In genomic region chr10:59967309-59967942, GRCm38 (mm10) we compare ENCODE assay signal across 10 mouse cellular contexts. TPM values are rescaled to one million over a fixed set of nuclear protein-coding genes. Genes with fewer than 3 reads are reported as not detected.
DNase-seq lines count a peak whose midpoint lies in the region; ATAC-seq and TF ChIP-seq lines count a peak whose summit lies in the region.
"Had no signal": no experiment of that assay in that cellular context is flagged by ENCODE, and none has a peak within 500 bp of the region (broad histone marks: within the 10 kb centered on the region; RNA-seq: fewer than 3 reads in every experiment).

No protein-coding gene starts in this region.

- H3K36me3 ChIP-seq in midbrain, postnatal 0 days (ENCODE audit: insufficient read depth, low read length): no peaks in the 10 kb centered on the region
- H3K36me3 ChIP-seq in midbrain, embryonic 16.5 days (ENCODE audit: control insufficient read depth, insufficient read depth, low read length): no peaks in the 10 kb centered on the region
- no peaks in the 10 kb centered on the region for H3K36me3 ChIP-seq in heart, embryonic 15.5 days
- no peaks in the 10 kb centered on the region for H3K36me3 ChIP-seq in limb, embryonic 15.5 days
- no peaks in the 10 kb centered on the region for H3K36me3 ChIP-seq in forebrain, postnatal 0 days (ENCODE audit: insufficient read depth)
- no peaks in the 10 kb centered on the region for H3K36me3 ChIP-seq in forebrain, embryonic 11.5 days (ENCODE audit: control insufficient read depth, insufficient read depth, low read length)

- H3K27ac ChIP-seq in midbrain, postnatal 0 days (ENCODE audit: low read depth, low read length): 0 out of 2 replicates have a peak overlapping the region, but pooled peaks have one; percentile 7
- H3K27ac ChIP-seq in midbrain, embryonic 16.5 days (ENCODE audit: low read length): no peak overlapping the region
- peak overlapping the region; percentile 48 for H3K27ac ChIP-seq in heart, embryonic 15.5 days
- H3K27ac ChIP-seq in limb, embryonic 15.5 days: peak overlapping the region; percentile 95; the same call in 1 of the 2 replicates
- no peak overlapping the region for H3K27ac ChIP-seq in forebrain, postnatal 0 days (ENCODE audit: low read depth, low read length)
- H3K27ac ChIP-seq in forebrain, embryonic 11.5 days (ENCODE audit: low read depth, low read length): no peak overlapping the region
- H3K27ac ChIP-seq: kidney, postnatal 0 days had no signal

- no peaks in the 10 kb centered on the region for H3K27me3 ChIP-seq in midbrain, postnatal 0 days (ENCODE audit: insufficient read depth, low read length)
- no peaks in the 10 kb centered on the region for H3K27me3 ChIP-seq in midbrain, embryonic 16.5 days (ENCODE audit: control insufficient read depth, insufficient read depth, low read depth, low read length)
- no peaks in the 10 kb centered on the region for H3K27me3 ChIP-seq in heart, embryonic 15.5 days
- H3K27me3 ChIP-seq in limb, embryonic 15.5 days: no peaks in the 10 kb centered on the region
- no peaks in the 10 kb centered on the region for H3K27me3 ChIP-seq in forebrain, postnatal 0 days (ENCODE audit: insufficient read depth, low read length)
- H3K27me3 ChIP-seq in forebrain, embryonic 11.5 days (ENCODE audit: control insufficient read depth, insufficient read depth, low read length): no peaks in the 10 kb centered on the region

- H3K4me3 ChIP-seq in midbrain, postnatal 0 days (ENCODE audit: low read depth, low read length): no peak overlapping the region
- H3K4me3 ChIP-seq in midbrain, embryonic 16.5 days (ENCODE audit: low read depth, low read length): no peak overlapping the region
- H3K4me3 ChIP-seq in heart, embryonic 15.5 days: no peak overlapping the region
- H3K4me3 ChIP-seq in limb, embryonic 15.5 days: no peak overlapping the region
- H3K4me3 ChIP-seq in forebrain, postnatal 0 days (ENCODE audit: low read depth, low read length): no peak overlapping the region
- no peak overlapping the region for H3K4me3 ChIP-seq in forebrain, embryonic 11.5 days (ENCODE audit: low read depth, low read length)
- H3K4me3 ChIP-seq: erythroblast, embryonic 14.5 days had no signal

- H3K9me3 ChIP-seq in midbrain, postnatal 0 days (ENCODE audit: low read length): no peaks in the 10 kb centered on the region
- H3K9me3 ChIP-seq in midbrain, embryonic 16.5 days (replicated peaks; ENCODE audit: control insufficient read depth, low read length, poor library complexity, severe bottlenecking): no peaks in the 10 kb centered on the region
- H3K9me3 ChIP-seq in heart, embryonic 15.5 days (replicated peaks): no peaks in the 10 kb centered on the region
- no peaks in the 10 kb centered on the region for H3K9me3 ChIP-seq in limb, embryonic 15.5 days
- H3K9me3 ChIP-seq in forebrain, postnatal 0 days (ENCODE audit: low read length): no peaks in the 10 kb centered on the region
- H3K9me3 ChIP-seq in forebrain, embryonic 11.5 days (ENCODE audit: control insufficient read depth, low read length): no peaks in the 10 kb centered on the region

- H3K9ac ChIP-seq in midbrain, postnatal 0 days (replicated peaks; ENCODE audit: low read length, poor library complexity, severe bottlenecking): no peak overlapping the region
- no peak overlapping the region for H3K9ac ChIP-seq in midbrain, embryonic 16.5 days (ENCODE audit: low read depth, low read length)
- no peak overlapping the region for H3K9ac ChIP-seq in heart, embryonic 15.5 days
- H3K9ac ChIP-seq in limb, embryonic 15.5 days: no peak overlapping the region
- H3K9ac ChIP-seq in forebrain, postnatal 0 days: no peak overlapping the region
- H3K9ac ChIP-seq in forebrain, embryonic 11.5 days (ENCODE audit: low read length): no peak overlapping the region

- ATAC-seq in midbrain, postnatal 0 days (ENCODE audit: low FRiP score): no peak
- no peak for ATAC-seq in midbrain, embryonic 16.5 days
- no peak for ATAC-seq in heart, embryonic 15.5 days (replicated peaks; ENCODE audit: insufficient number of reproducible peaks, insufficient read depth, low FRiP score, low read depth)
- no peak for ATAC-seq in limb, embryonic 15.5 days (ENCODE audit: insufficient number of reproducible peaks, low FRiP score, low TSS enrichment, low read depth)
- no peak for ATAC-seq in forebrain, postnatal 0 days
- no peak for ATAC-seq in forebrain, embryonic 11.5 days (replicated peaks; ENCODE audit: low FRiP score)

- WGBS in midbrain, postnatal 0 days: 82% methylated on average over 6 of the region's 6 CpGs
- 83% methylated on average over 6 of the region's 6 CpGs for WGBS in midbrain, embryonic 16.5 days
- WGBS in heart, embryonic 15.5 days: 59% methylated on average over 6 of the region's 6 CpGs
- 63% methylated on average over 6 of the region's 6 CpGs for WGBS in limb, embryonic 15.5 days
- 71% methylated on average over 6 of the region's 6 CpGs for WGBS in forebrain, postnatal 0 days
- 88% methylated on average over 6 of the region's 6 CpGs for WGBS in forebrain, embryonic 11.5 days

- no peak for TF ChIP-seq CTCF in midbrain, postnatal 0 days (IDR thresholded peaks at IDR 0.05)
- TF ChIP-seq CTCF in forebrain, postnatal 0 days (IDR thresholded peaks at IDR 0.05; ENCODE audit: low read depth): no peak

- H3K4me2 ChIP-seq in midbrain, postnatal 0 days (ENCODE audit: low read depth, low read length, poor library complexity, severe bottlenecking): no peak overlapping the region
- no peak overlapping the region for H3K4me2 ChIP-seq in midbrain, embryonic 16.5 days (ENCODE audit: low read length)
- H3K4me2 ChIP-seq in heart, embryonic 15.5 days: no peak overlapping the region
- H3K4me2 ChIP-seq in limb, embryonic 15.5 days: no peak overlapping the region
- H3K4me2 ChIP-seq in forebrain, postnatal 0 days (ENCODE audit: low read depth): no peak overlapping the region
- H3K4me2 ChIP-seq in forebrain, embryonic 11.5 days (ENCODE audit: low read depth, low read length, severe bottlenecking): no peak overlapping the region

- H3K4me1 ChIP-seq in midbrain, postnatal 0 days (ENCODE audit: insufficient read depth, low read length): peaks cover 7% of the 10 kb centered on the region; the same call in 1 of the 2 replicates
- H3K4me1 ChIP-seq in midbrain, embryonic 16.5 days (ENCODE audit: control insufficient read depth, insufficient read depth, low read length): peaks cover 17% of the 10 kb centered on the region
- peaks cover 63% of the 10 kb centered on the region for H3K4me1 ChIP-seq in heart, embryonic 15.5 days (replicated peaks)
- H3K4me1 ChIP-seq in limb, embryonic 15.5 days: peaks cover 59% of the 10 kb centered on the region
- H3K4me1 ChIP-seq in forebrain, postnatal 0 days (ENCODE audit: insufficient read depth): peaks cover 19% of the 10 kb centered on the region; the same call in 1 of the 2 replicates
- H3K4me1 ChIP-seq in forebrain, embryonic 11.5 days (replicated peaks; ENCODE audit: control insufficient read depth, insufficient read depth, low read length): peaks cover 19% of the 10 kb centered on the region

- peak; percentile 74 to 88 for DNase-seq in adrenal gland, adult (ENCODE audit: inconsistent age in 2 of 2, low spot score in 1 of 2)
- no peak for DNase-seq in adrenal gland, adult 8-10 months
- no peak for DNase-seq in midbrain, postnatal 0 days (ENCODE audit: low spot score)
- no peak for DNase-seq in forebrain, postnatal 0 days
- DNase-seq in forebrain, embryonic 11.5 days (ENCODE audit: low spot score): no peak

RNA-seq across cellular contexts. Expression of gene Ddit4, which starts 15.8 kb away (rescaled TPM):
- total RNA-seq in adrenal gland, adult 8-10 months (2022): 10 to 100 TPM; 27.9 to 91.5 (median 34.7) TPM
- total RNA-seq in midbrain, postnatal 0 days (2014; rRNA removed): 56.6 and 57.5 TPM in 2 replicates
- 43.4 and 43.6 TPM in 2 replicates for polyA plus RNA-seq in midbrain, postnatal 0 days (2015; fragmentation: Nextera tagmentation; extraction: Ambion mirVana)
- polyA plus RNA-seq in midbrain, embryonic 16.5 days (2015; fragmentation: Nextera tagmentation; extraction: Ambion mirVana): 52.7 and 66.3 TPM in 2 replicates
- 22.7 and 33.4 TPM in 2 replicates for polyA plus RNA-seq in heart, embryonic 15.5 days (2015; fragmentation: Nextera tagmentation; extraction: Ambion mirVana)
- polyA plus RNA-seq in limb, embryonic 15.5 days (2015; fragmentation: Nextera tagmentation; extraction: Ambion mirVana): 63.6 and 77.1 TPM in 2 replicates
- total RNA-seq in forebrain, postnatal 0 days (2014; rRNA removed): 40.0 and 40.7 TPM in 2 replicates
- polyA plus RNA-seq in forebrain, postnatal 0 days (2015; fragmentation: Nextera tagmentation; extraction: Ambion mirVana): 52.9 and 57.8 TPM in 2 replicates
- polyA plus RNA-seq in forebrain, embryonic 11.5 days (2014; fragmentation: Nextera tagmentation; extraction: Ambion mirVana): 7.4 and 9.5 TPM in 2 replicates

RNA-seq across cellular contexts. Expression of gene Ascc1, which starts 35.2 kb away (rescaled TPM):
- 10 to 100 TPM; 32.6 to 37.8 (median 35.5) TPM for total RNA-seq in adrenal gland, adult 8-10 months (2022)
- total RNA-seq in midbrain, postnatal 0 days (2014; rRNA removed): 12.3 and 13.5 TPM in 2 replicates
- 50.1 TPM in 2 replicates for polyA plus RNA-seq in midbrain, postnatal 0 days (2015; fragmentation: Nextera tagmentation; extraction: Ambion mirVana)
- polyA plus RNA-seq in midbrain, embryonic 16.5 days (2015; fragmentation: Nextera tagmentation; extraction: Ambion mirVana): 54.0 and 54.5 TPM in 2 replicates
- 36.1 and 40.6 TPM in 2 replicates for polyA plus RNA-seq in heart, embryonic 15.5 days (2015; fragmentation: Nextera tagmentation; extraction: Ambion mirVana)
- 41.3 and 44.4 TPM in 2 replicates for polyA plus RNA-seq in limb, embryonic 15.5 days (2015; fragmentation: Nextera tagmentation; extraction: Ambion mirVana)
- total RNA-seq in forebrain, postnatal 0 days (2014; rRNA removed): 20.0 and 24.3 TPM in 2 replicates
- 43.8 and 50.5 TPM in 2 replicates for polyA plus RNA-seq in forebrain, postnatal 0 days (2015; fragmentation: Nextera tagmentation; extraction: Ambion mirVana)
- polyA plus RNA-seq in forebrain, embryonic 11.5 days (2014; fragmentation: Nextera tagmentation; extraction: Ambion mirVana): 35.8 and 38.4 TPM in 2 replicates

RNA-seq across cellular contexts. Expression of gene Anapc16, which starts 35.5 kb away (rescaled TPM):
- 10 to 100 TPM; 73.6 to 95.8 (median 81.1) TPM for total RNA-seq in adrenal gland, adult 8-10 months (2022)
- 56.9 and 57.4 TPM in 2 replicates for total RNA-seq in midbrain, postnatal 0 days (2014; rRNA removed)
- 109 and 118 TPM in 2 replicates for polyA plus RNA-seq in midbrain, postnatal 0 days (2015; fragmentation: Nextera tagmentation; extraction: Ambion mirVana)
- 98.9 and 104 TPM in 2 replicates for polyA plus RNA-seq in midbrain, embryonic 16.5 days (2015; fragmentation: Nextera tagmentation; extraction: Ambion mirVana)
- polyA plus RNA-seq in heart, embryonic 15.5 days (2015; fragmentation: Nextera tagmentation; extraction: Ambion mirVana): 85.4 and 92.2 TPM in 2 replicates
- polyA plus RNA-seq in limb, embryonic 15.5 days (2015; fragmentation: Nextera tagmentation; extraction: Ambion mirVana): 97.5 and 110 TPM in 2 replicates
- 98.6 and 115 TPM in 2 replicates for total RNA-seq in forebrain, postnatal 0 days (2014; rRNA removed)
- 109 and 117 TPM in 2 replicates for polyA plus RNA-seq in forebrain, postnatal 0 days (2015; fragmentation: Nextera tagmentation; extraction: Ambion mirVana)
- 94.6 and 99.4 TPM in 2 replicates for polyA plus RNA-seq in forebrain, embryonic 11.5 days (2014; fragmentation: Nextera tagmentation; extraction: Ambion mirVana)

Comparison
In these comparisons a context has a peak if more than half of its experiments do, and no peak if none do; other contexts are left out.
1. DNase-seq: peak in adrenal gland, adult (2 of 2); none in adrenal gland, adult 8-10 months (single experiment), midbrain, postnatal 0 days (single experiment), forebrain, postnatal 0 days (single experiment) and forebrain, embryonic 11.5 days (single experiment).
2. H3K27ac ChIP-seq: peak in midbrain, postnatal 0 days (single experiment), heart, embryonic 15.5 days (single experiment) and limb, embryonic 15.5 days (single experiment); none in midbrain, embryonic 16.5 days (single experiment), forebrain, postnatal 0 days (single experiment) and forebrain, embryonic 11.5 days (single experiment).